Mouse (Mus musculus): ENCODE measurements around the gene Olfr1094.

Olfr1094 gene

GRCm38 (mm10) chr2:86824363-86824762 lies at the start of gene Olfr1094:
Olfr1094 (plus strand) TSS chr2:86824663.
- in situ Hi-C loops (cut with MboI; ENCODE audit: low sequenced_read_pairs): no loop called here

GRCm38 (mm10) chr2:86782179-86782578 lies 42.3 kb upstream of the Olfr1094 start, which contains the start of gene Olfr1093:
Olfr1093 (plus strand) TSS chr2:86782479.
- in situ Hi-C loops (cut with MboI; ENCODE audit: low sequenced_read_pairs): no loop called here

- in situ Hi-C loops (cut with MboI; ENCODE audit: low sequenced_read_pairs): no loop called here
Observed at GRCm38 (mm10) chr2:86809918-86810317, 14.5 kb upstream of the Olfr1094 start, which contains the start of gene Olfr141. Olfr141 (minus strand) TSS chr2:86810018.

- in situ Hi-C loops (cut with MboI; ENCODE audit: low sequenced_read_pairs): no loop called here
Observed at GRCm38 (mm10) chr2:86851596-86851995, 27.1 kb downstream of the Olfr1094 start, which contains the start of gene Olfr1095. Olfr1095 (minus strand) TSS chr2:86851696.

GRCm38 (mm10) chr2:86874702-86875101 lies 50.2 kb downstream of the Olfr1094 start, which contains the start of gene Gm13723:
Gm13723 (minus strand) TSS chr2:86874802.
- in situ Hi-C loops (cut with MboI; ENCODE audit: low sequenced_read_pairs): no loop called here

Data from CH12F3 (cell line).